Mouse (Mus musculus) common myeloid progenitor, adult 5-6 weeks (primary cell): ENCODE results near the gene Son. TPM values are rescaled to one million over a fixed set of nuclear protein-coding genes. Genes with fewer than 3 reads are reported as not detected.

Experiments used
- ATAC-seq: replicated peaks from 2 replicates; pipeline ENCODE4 v1.8.0; 2016; ENCODE audit warnings: low read depth, mild to moderate bottlenecking, moderate TSS enrichment, inconsistent platforms; ENCODE audit not compliant: poor library complexity, severe bottlenecking
- total RNA-seq: library from RNA; stranded (forward); fragments of 200-1000, 187-1606 nt; gene quantifications from 2 replicates; pipeline ENCODE4 v1.2.3, GENCODE M21; 2017

Gene Son
- total RNA-seq, 1 experiment from 2014 or later = 272 TPM

DNA sequence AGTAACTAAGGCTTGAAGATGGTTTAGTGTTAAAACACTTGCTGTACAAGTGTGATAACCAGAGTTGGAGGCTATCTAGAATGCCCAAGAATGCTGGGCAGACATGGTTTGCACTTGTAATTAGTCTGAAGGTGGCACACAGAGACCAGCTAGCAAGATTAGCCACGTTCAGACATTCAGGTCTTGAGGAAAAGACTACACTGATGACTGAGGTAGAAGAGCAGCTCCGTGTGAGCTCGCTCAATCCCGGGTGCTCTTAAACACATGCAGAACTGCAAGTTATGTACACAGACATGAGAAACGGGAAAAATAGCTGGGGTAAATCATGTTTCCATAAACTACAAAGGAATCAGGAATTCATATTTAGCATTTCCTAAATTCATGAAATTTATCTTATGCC, 33.4 kb downstream of the Son start:
- no peak for ATAC-seq

DNA sequence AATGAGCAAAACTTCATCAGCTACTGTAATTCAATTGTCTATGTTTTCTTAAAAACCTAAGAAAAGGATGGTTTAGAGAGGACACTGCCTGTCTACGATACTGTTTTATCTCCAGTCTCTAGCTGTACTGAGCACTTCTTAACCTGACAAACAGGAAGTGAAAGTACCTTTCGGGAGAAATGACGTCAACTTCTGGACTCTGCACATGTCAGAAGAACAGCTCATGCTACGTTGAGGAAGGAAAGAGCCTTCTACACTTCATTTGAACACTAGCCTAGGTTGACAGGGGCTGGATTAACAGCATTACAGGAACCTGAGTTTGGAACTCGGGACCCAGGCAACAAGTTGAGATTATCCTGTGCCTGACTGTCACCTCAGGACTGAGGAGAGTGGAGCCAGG, 38.2 kb downstream of the Son start:
- peak; percentile 37 for ATAC-seq

DNA sequence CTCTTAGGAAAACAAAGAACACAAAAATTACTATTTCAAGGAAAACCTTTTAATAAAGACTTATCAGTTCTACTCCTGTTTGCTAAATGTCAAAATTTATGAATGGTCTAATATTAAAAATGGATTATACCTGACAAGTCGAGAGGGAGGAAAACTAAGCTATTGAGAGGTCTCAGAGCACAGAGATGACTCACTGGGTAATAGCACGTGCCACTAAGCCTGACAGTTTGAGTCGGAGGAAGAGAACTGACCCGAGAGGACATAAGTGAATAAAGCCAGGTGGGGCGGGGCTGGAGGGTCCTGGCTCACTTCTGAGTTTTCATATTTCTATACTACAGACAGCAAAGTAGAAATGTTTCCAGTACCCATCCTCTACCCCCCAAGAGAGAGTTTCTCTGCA, 39.1 kb downstream of the Son start:
- ATAC-seq = no peak

DNA sequence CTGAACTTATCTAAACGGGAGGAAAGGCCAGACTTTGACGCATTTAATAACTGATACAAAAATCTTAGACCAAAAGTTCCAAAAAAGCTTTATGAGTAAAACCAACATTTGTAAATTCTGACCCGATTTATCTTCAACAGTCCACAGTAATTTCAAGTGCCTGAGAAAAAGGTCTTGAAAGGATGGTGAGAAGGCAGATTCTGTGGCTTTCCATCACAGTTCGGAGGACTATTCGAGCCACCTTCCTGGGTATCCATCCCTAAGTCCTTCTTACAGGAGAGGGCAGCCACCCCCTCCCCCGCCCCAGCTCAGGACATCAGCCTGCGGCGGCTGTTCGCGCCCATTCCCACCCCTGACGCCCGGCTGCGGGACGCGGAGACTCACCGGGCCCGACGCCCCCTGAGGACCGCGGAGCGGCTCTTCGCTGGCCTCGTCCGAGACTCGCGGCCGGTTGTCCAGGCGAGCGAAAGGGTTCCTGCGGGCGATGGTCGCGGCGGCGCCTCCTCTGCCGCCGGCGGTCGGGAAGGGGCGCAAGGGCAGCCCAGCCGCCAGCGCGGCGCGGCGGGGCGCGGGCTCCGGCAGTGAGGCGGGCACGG, 40.8 kb downstream of the Son start:
- ATAC-seq = no peak

DNA sequence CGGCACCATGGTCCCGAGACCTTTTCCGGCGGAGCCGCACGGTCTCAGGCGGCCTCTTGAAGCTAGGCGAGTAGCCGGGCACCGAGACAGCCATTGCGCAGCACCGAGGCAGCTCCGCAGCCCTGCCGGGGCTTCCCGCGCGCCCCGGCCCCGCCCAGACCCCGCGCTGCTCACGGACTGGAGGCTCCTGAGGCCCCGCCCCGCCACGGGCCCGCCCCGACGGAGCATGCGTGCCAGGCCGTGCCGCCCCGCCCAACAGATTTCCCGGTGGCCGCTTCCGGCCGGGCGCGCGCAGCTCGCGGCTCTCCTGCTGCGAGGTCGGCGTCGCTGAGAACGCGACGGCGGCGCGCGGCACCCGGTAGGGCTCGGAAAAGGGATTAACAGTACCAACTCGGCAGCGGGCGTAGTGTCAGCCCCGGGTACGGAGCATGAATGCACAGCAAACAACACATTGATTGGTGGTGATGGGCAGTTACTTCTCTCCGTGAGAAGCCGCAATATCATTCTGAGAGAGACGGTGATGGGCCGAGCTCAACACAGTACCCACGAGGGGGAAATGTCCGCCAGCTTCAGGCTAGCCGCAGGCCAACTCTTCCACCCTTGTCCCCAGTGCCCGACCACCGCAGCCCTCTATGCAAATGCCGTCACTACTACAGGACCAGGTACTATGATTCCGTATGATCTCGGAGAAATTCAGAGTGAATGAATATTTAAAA, 41.5 kb downstream of the Son start, which contains the start of gene Donson:
Gene Donson, minus strand, starts transcription at position 152 of the 716 bp plus-strand sequence.
- ATAC-seq = peak; percentile 76

DNA sequence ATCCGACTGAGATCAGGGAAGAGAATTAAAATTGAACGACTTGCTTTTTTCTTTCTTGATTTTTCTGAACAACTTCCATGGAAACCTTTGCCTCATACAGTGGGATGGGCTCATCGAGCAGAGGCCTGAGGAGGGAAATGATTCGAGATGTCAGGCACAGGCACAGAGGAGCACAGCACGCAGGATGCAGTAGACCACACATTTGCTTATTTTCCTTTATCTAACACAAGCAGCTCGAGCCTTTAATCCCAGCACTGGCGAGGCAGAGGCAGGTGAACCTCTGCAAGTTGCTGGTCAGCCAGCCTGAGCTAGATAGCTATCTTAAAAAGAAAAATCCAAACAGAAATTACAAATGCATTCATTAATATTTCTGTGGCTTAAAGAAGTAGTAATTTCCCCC, 42.5 kb downstream of the Son start:
- ATAC-seq = peak; percentile 33; the same call in 1 of the 2 replicates

DNA sequence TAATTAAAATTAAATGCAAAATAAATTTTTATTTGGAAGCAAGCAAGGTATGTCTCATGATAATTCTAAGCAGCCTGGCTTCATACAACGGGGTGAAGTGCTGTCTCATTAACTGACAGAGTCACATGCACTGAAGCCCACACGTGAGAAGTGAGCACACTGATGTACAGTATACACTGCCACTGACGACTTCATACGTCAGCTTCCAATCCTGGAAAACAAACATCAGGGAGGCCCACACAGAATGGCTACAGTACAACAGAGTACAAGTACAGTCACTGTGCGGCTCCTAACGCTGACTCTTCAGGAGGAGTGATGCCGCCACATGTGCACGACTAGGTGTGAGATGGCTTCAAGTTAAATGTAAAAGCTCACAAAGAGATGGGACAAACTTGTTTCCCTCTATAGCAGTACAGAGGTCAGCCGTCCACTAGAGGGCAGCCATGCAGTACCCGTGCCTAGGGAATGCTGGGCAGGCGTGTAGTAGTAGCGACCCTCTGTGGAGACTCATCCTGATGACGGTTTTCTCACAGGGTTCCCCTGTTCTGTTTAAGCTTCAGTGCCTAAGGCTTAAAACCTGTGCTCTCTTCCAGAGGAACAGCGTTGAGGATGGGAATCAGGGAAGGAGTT, 47.3 kb downstream of the Son start:
- peak; percentile 96 for ATAC-seq

DNA sequence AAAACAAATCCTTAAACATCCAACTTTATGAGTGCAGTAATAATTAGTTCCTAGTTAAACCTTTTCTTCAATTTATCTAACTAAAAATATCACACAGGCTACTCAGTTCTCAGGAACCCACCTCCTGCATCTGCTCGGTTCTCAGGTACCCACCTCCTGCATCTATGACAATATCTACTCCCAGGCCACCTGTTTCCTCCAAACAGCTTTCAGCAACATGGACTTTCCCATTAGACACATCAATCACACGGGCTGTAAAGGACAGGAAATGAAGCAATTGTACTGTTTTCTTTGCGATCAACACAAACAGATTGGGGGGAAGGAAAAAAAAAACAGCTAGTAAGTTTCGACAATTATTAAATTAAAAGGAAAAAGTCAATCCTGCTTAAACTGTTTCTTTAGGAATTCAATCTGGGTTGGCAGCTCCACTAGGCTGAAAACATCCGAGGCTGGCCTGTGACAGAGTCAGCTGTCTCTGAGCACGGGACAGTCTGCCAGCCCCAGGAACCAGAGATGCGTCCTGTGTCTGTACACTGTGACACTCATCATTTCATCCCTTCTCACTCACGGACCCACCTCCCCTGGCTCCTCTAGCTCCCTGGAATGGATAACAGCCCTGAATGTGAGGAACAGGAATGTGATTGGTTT, 47.9 kb downstream of the Son start:
- peak; percentile 55 for ATAC-seq

DNA sequence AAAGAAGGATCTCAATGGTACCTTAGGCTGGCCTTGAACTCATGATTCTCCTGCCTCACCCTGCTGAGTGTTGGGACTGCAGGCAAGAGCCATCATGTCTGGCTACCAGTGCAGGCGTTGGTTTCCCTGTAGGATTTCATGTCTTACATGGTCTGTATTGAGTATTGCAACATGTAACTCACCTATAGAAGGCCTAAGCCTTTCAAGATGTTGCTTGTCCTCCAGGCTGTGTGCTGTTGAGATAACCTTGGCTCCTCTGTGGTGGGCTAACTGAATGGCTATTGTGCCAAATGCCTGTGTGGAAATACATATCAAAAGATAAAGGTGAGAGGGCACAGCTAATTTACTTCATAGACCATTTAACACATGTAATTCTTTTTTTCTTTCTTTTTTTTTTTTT, 51.7 kb downstream of the Son start:
- ATAC-seq = no peak

DNA sequence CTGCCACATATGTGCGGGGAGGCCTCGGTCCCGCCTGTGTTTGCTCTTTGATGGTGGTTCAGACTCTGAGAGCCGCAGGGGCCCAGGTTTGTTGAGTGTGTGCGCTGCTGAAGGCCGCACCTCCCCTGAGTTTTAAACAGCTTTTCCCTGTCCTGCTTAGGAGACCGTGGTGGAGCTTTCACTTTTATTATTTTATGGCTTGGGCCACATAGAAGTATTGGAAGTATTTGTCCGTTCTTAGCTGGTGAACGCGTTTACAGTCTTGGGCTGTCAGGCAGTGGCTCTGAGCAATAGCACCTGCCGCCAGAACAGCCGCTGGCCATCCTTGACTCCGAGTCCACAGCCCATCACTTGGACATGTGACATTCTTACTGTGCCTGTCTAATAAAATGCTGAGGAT, 54.6 kb downstream of the Son start:
- no peak for ATAC-seq

DNA sequence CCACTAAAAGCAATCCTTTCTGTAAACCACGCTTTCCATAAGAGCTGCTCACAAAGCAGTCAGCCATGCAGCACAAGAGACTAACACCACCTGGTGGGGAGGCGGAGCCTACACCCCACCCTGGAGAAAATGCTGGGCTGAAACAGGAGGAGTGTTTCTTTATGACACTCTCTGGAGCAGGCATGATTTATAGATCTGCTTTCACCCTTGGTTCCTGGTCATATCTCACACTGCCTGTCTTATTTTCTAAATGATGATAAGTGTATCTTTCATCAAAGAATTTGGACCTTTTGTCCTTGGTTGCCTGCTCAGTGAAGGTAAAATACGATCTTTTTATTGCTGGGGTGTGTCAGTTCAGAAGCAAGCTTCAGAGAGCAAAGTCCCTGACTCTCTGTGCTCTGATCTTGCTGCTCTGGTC, 55.5 kb downstream of the Son start:
- no peak for ATAC-seq

DNA sequence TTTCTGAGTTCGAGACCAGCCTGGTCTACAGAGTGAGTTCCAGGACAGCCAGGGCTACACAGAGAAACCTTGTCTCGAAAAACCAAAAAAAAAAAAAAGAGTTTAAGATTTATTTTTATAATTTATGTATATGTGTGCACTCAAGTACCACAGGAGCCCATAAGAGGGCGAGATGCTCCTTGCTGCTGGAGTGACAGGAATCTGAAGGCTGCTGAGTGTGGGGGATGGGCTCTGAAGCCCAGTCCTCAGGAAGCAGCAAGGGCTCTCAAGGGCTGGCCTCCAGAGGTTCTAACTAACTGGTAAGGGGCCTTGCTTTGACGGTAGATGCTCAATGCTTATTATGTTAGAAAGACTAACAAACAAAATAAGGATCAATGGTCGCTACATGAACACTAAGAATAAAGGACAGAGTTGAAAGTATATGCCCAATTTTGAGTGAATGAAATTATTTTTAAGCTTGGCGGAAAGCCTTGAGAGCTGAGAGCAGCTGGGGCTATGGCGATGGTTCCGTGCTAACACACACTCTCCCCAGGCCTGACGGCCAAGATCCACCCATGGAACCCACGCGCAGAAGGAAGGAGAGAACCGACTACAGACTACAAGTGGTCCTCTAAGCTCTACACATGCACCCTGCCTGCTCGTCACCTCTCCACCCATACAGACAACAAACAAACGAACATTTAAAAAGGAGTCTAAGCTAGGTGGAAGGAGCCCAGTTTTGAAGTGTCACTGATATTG, 57.5 kb downstream of the Son start:
- no peak for ATAC-seq

DNA sequence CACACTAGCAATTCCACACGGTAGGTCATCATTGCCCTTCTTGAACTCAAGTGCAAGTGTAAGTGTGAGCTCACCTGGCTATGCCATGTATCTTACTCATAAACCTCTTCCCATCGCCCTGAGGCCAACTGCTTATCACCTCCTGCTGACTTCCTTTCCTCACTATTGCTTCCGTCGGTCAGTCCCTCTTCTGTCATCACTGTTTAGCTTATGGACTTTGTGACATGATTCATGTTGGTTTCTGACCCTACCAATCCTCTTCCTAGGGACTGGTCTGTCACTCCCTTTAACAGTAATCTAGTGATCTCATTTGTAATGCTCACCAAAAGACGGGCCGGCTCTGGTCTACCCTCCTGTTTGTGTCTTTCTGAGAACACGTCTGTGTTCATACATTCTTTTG, 62.9 kb downstream of the Son start:
- no peak for ATAC-seq

DNA sequence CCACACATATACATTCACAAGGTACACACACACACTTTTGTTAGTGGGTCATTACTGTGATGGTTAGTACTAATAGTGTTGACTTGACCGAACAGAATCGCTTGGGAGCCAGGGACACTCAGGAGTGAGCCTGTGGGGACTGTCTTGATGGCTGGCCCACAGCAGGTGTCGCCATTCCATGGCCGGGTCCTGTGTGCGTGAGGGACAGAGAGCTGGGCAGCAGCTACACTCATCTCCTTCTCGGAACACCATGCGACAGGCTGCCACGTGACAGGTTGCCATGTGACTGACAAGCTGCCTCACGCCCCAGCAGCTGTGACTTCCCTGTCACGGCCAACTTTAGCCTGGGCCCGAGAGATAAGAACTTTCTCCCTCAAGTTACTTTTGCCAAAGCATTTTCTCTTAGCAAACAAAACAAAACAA, 69.6 kb downstream of the Son start:
- ATAC-seq = peak; percentile 95

DNA sequence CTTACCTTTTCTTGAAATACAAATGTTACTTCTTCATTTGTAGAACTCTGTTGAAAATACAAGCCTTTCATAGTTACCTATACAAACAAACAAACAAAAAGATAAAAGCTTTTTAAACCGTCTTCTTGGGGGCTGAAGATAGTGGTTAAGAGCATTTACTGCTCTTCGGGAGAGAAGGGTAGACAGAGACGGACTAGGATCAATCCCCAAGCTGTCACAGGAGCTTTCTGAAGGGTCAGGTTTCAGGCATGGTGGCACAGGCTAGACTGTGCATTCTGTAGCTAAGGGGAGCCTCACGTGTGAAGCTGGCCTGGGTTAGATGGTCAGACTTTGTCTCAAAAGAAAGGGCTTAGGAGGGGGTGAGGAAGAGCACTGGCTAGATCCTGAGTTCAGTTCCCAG, 70.1 kb downstream of the Son start:
- no peak for ATAC-seq

DNA sequence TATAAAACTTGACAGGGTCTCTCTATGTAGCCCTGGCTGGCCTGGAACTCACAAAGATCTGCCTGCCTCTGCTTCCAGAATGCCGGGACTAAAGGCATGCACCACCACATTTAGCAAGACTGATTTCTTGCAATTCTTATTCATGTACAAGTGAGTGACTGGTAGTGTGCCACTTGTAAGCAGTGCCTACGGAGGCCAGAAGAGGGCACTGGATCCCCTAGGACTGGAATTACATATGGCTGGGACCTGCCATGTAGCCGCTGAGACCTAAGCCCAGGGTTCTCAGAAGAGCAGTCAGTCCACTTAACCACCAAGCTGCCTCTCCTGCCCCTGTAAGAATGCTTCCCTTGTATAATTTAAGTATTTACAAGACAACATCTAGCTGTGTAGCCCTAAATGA, 76.9 kb downstream of the Son start:
- peak; percentile 31; the same call in 1 of the 2 replicates for ATAC-seq

DNA sequence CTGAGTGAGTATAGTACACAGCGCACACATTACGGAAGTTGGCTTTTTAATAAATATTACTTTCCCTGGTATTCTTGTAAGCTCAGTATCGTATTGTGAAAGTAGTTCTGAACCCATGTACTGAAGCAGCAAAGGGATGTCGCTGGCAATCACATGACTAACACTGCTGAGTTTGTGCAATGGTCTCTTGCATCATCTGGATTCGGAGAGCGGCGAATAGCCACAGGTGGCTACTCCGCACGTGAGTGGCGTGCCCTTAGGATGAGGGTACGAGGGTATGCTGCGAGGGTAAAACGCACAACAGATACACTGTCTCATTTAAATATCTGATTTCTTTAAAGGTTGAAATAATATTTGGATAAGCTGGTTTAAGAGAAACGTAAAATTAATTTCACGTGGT, 80.1 kb downstream of the Son start:
- no peak for ATAC-seq

DNA sequence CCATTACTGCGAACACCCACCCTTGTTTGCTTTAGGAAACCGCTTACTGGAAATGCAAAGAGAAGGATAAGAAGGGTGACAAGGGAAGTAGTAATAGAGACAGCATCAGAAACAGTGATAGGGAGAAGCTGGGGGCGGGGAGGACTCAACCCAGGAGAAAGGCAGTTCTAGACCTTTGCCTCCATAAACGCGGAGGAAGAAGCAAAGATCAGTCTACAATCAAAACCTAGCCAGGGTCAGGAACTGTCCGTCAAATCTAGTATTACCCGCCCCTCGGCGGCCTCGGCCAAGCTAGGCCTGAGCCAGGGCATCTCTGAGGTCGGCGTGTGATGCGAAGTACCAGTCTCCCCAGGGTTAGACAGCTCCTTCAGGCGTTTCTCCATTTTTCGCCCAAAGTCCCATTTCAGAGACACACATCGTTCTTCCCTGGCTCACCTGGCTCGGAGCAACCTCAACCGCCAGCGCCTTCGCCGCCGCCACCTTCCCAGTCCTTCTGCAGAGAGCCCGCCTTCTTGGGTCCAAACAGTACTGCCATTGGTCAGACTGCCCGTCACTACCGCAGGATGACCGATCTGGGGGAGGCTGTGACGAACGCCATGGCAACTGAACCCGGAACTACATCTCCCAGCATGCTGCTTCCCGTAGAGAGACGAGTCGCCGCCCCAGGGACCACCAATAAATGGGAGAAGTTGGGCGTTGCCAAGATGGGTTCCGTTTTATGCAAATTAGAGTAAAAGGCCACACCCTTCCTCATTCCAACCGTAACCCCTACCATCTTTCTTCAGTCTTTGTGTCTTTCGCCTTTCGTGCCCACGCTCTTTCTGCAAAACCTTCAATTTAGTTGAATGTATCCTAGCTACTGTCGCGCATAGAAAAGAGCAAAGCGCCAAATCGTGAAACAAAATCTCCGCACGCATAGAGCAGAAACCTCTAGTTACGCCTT, 81.1 kb downstream of the Son start, which contains the start of gene Cryzl1:
Gene Cryzl1, minus strand, starts transcription at position 853 of the 943 bp plus-strand sequence.
- peak; percentile 85 for ATAC-seq
